Mouse (Mus musculus) regulatory T cell (primary cell): ENCODE results near the gene Arid3a.
"Not testable (repeated sequence)": the region's sequence is repeated elsewhere in the genome, so short reads cannot be mapped to it uniquely, and the experiment has no call there.

Experiments used
- in situ Hi-C: fragments of 300-600 bp; cut with MboI, MseI; formaldehyde crosslinking; loops from one replicate; pipeline ENCODE4 v1.15.1; 2025; ENCODE audit warnings: high pct_unique_total_duplicates

Gene Arid3a

DNA sequence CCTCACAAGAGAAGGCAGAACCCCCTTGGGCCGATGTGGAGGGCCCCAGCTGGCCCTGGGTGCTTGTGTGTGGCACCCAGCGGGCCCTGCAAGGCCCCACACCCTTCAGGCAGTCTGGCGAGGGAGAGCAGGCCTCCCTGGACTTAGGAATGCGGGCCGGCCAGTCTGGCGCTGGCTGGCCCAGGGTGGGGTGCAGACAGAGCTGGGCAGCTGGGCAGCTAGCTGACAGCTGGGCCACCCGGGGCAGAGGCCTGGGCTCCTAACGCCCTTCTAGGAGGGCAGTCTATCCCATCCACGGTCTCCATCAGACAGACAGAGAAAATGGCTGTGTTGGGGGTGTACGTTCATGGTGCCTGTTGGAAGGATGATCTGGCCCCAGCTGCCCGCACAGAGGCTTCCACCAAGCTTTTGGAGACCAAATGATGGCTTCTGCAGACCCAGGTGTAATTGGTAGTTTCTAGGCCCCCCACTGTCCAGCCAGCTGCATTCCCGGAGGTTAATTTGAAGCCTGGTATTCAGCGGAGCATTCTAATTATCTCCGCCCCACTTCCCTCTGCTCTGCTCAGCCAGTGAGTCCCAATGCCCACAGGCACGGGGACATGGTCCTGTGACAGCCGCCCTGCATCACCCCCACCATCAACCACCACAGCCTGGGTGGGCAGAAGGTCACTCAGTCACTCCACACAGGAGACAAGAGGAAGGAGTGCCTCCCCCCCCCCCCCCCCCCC lies 18.8 kb downstream of the Arid3a start:
- in situ Hi-C loops: no loop called here

DNA sequence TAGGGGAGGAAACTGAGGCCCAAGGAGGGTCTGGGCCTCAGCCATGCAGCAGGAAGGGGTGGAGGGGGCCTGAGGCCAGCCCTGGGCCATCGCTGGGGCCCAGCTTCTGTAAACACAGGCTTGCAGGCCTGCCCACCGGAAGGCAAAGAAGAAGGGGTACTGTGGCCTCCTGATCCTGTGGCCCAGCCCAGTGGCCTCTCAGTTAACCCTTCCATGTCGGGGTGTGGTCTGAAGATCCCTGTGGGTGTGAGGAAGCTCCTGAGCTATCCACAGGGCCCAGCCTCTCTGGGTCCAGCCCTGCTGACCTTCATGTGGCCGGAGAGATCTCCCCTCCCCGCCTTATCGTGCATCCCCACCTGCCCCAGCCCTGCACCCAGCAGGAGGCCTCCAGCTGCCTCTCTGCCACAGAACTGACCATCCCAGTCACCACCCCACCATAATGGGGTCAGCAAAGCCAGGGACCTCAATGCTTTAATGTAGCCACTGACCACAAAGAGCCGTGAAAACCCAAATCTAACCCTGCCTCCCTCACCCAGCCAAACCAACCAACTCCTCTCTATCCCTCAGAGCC lies 20.0 kb downstream of the Arid3a start:
- in situ Hi-C loops: no loop called here

DNA sequence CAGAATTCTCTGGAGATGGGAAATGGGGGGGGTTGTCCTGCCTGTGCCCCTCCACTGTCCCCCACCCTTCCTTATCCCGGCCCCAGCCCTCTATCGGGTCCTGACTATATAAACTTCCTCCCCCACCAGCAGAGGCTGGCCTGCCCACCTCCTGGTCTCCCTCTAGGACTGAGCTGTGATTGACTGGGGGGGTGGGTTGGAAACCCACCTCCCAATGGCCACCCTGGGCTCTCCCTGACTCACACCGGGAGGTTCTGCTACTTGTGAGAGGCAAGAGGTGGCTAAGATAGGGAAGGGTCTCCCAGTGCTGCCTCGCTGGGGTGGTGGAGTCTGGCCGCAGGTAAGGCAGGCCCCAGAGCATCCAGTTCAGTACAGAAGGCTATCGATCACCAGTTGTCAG lies 20.7 kb downstream of the Arid3a start:
- in situ Hi-C loops: no loop called here

- in situ Hi-C loops: no loop called here
These were observed 23.0 kb downstream of the Arid3a start for GRCm38 (mm10) chr10:79949873-79950272.

GRCm38 (mm10) chr10:79950661-79951060 lies 23.8 kb downstream of the Arid3a start:
- in situ Hi-C loops: no loop called here

DNA sequence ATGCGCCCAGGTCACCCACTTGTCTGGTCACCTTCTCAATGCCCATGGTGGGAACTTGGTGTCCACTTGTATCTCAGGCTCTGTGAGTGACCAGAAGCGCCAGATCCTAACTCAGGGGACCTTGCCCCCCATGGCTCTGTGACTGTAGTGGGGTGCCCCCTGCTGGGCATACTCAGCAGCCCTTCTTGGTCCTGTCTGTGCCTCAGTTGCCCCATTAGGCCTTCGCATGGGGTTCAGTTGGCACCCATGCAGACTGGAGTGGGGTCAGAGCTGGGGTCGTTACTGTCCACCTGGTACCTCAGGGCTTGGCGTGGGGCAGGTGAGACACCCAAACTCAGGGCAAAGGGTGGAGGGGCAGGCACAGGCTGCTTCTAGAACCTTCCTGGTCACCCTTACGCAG lies 27.1 kb downstream of the Arid3a start:
- in situ Hi-C loops: no loop called here

- in situ Hi-C loops: no loop called here
These were observed 28.8 kb downstream of the Arid3a start for GRCm38 (mm10) chr10:79955691-79956090.

DNA sequence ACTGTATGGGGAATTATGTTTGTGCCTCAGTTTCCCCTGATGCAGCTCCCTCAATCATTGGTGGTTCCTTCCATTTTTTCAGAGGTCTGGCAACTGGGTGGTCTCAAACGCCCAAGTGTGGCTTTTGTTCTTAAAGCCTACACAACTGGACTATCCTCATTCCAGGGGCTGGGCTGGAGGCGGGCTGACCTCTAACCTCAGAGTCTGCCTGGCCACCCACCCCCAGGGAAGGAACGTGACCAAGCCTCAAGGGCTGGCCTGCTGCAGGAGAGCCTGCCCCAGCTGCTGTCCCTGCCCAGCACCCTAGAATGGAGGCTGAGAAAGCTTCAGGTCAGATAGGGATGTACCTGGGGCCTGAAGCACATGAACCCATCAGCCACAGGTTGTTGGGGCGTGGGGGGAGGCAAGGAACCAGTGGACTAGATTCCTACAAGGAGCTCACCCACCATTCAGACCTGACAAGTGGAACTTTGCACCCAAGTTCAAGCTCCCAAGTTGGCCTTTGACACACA lies 29.9 kb downstream of the Arid3a start:
- in situ Hi-C loops: no loop called here

DNA sequence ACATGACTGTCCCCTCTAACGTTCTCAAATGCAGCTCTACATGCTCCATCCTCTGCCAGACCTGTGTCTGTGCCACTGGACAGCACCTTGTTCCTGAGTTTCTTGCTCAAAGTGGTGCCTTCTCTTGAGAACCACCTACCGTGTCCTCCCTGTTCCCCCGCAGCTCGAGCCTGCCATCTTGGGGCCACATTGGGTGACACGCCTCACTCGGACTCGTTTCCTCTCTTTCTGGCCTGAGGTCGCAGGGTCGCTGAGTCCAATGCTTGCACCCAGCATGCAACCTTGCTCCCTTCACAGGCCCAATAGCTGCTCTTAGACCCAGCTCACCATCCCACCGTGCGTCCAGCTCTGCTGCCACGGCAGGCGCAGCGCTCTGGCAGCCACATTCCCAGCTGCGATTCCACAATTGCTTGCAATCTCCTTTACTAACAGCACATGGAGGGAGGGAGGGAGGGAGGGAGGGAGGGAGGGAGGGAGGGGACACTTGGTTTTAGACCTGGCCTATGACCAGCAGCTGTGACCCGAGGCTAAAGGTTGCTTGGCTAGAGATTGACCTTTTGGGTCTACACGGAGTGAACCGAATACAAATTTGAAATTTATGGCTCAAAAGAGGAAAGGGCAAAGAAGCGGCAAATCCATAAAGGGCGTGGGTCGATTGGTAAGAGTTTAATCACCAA lies 31.4 kb downstream of the Arid3a start:
- in situ Hi-C loops: no loop called here

DNA sequence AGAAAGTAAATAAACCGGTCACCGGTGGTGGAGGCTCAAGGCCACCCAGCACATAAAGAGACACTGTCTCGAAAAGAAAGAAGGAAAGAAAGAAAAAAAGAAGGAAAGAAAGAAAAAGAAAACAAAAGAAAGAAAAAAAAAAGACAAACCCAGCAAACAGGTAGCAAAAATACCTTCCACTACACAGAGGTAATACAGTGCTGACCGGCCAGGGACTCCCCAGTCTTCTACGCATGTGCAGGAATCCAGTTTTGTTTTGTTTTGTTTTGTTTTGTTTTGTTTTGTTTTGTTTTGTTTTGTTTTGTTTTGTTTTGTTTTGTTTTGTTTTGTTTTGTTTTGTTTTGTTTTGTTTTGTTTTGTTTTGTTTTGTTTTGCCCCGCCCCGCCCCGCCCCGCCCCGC lies 32.6 kb downstream of the Arid3a start:
- in situ Hi-C loops: not testable (repeated sequence)

DNA sequence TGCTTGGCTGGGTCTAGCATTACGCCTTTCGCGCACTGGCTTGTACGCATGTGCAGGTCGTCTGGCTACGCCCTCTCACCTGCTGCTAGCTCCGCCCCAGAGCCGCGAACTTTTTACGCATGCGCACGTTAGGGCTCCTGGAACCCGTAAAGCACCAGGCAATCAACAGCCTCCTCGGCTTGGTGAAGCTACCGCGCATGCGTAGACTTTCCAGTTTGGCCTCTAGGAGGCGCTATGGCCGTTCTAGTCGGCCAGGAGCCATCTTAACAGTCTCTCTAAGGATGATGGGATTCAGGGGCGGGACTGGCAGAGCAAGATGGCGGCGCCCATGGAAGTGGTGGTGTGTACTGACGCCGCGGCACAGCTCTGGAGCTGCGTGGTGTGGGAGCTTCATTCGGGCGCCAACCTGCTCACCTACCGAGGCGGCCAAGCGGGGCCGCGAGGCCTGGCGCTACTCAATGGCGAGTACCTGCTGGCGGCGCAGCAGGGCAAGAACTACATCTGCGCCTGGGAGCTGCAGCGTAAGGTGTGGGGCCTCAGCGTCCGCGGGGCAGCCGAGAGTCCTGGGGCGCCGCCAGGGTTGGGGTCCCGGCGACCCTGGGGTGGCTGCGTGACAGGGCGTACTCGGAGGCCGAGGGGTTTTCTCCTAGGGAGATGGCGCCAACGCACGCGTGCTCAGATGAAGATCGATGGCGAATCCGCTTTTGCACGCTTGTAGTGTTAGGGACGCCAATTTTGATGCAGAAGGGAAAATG lies 33.2 kb downstream of the Arid3a start, which contains the start of gene Wdr18:
Gene Wdr18, plus strand, starts transcription at position 306 of the 755 bp plus-strand sequence.
- in situ Hi-C loops: no loop called here

DNA sequence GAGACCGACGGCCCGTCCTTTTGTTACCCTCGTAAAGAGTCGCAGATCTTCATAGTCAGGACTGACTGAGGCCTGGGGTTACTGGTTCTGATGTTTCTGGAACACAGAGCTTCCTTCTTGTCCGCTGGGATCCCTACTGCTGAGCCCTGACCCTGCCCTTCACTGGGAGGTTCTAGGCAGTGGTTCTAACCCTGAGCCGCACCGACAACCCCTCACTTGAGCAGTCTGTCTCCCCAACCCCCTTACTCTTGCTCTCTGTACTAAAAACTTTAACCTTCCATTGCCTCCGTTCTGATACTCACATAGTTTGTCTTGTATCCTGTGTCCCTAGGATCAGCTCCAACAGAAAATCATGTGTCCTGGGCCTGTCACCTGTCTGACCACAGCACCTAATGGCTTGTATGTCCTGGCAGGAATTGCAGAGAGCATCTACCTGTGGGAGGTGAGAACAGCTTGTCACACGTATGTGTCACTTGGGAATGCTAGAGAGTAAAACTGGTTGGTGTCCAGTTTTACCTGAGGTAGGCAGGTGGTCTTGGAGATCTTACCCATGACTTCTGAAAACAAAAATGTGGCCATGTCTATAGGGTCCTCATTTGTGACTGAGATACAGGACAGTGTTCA lies 33.9 kb downstream of the Arid3a start:
- in situ Hi-C loops: no loop called here

DNA sequence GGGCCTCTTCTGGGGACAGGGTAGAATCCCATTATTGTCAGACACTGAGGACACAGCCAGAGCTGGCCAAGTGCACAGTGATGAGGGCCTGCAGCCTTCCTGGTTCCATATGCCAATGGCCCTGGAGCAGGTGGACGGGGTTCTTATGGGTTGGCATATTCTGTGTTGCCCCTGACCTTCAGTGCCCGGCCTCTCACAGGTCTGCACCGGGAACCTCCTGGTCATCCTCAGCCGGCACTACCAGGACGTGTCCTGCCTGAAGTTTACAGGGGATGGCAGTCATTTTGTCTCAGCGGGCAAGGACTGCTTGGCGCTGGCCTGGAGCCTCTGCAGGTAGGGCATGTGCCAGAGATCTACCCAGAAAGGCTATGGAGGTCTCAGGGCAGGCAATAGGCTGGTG lies 37.9 kb downstream of the Arid3a start:
- in situ Hi-C loops: no loop called here

DNA sequence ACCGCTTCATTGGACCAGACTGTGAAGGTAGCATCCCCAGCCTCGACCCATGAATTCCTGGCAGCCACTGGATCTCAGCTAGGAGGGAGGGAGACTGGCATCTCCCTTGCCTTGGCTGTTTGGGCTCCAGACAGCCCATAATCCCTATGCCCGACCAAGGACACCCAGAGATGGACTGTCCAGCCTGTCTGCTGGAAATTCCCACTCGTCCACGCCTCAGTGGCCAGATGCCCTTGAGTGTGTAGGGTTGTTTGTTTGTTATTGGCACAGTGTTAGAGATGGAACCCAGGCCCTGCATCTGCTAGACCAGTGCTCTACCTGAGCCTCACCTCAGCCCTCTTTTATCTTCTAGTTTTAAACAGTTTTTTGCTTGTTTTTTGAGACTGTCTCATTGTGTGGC lies 38.5 kb downstream of the Arid3a start:
- in situ Hi-C loops: no loop called here

GRCm38 (mm10) chr10:79966886-79967400 lies 40.1 kb downstream of the Arid3a start:
- in situ Hi-C loops: no loop called here

- in situ Hi-C loops: no loop called here
These were observed 41.3 kb downstream of the Arid3a start for GRCm38 (mm10) chr10:79968181-79968580.

GRCm38 (mm10) chr10:79969124-79969568 lies 42.3 kb downstream of the Arid3a start:
- in situ Hi-C loops: no loop called here

DNA sequence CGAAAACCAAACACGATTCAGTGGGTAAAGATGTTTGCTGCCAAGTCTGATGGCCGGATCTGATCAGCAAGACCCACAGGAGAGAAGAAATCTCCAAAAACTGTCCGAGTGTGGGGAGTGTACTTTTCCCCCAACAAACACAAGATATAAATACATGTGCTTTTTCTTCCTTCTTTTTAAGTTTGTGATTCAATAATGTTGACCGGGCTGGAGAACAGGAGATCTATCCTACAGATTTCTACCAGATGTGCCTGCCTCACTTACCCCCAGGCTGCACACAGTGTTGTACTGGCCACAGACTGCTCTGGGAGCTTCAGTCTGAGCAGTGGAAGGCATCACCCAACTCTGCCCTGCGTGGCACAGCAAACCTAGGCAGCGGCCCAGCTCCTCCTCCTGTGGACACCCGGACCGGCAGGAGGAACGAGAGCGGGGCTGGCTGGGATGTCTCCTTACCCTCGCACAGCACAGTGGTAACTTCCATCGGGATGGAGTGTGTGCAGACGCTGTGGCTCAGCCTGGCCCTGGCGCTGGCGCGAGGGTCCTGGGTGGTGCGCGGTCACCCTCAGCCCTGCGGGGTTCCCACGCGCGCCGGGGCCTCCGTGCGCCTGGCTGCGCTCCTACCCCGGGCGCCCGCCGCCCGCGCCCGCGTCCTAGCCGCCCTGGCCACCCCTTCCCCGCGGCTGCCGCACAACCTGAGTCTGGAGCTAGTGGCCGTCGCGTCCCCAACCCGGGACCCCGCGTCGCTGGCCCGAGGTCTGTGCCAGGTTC lies 43.8 kb downstream of the Arid3a start, which contains the start of gene Grin3b:
Gene Grin3b, plus strand, starts transcription at position 301 of the 768 bp plus-strand sequence.
- in situ Hi-C loops: no loop called here

DNA sequence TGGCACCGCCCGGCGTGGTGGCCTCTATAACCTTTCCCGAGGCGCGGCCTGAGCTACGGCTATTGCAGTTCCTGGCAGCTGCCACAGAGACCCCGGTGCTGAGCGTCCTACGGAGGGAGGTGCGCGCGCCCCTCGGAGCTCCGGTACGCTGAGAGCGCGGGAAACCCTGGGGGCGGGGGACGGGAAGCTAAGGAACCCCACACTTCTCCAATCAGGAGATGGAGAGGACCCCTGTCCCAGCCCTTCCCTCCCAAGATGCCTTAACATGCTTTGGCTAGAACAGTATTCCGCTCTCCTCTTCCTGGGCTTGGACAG lies 44.3 kb downstream of the Arid3a start:
- in situ Hi-C loops: no loop called here

DNA sequence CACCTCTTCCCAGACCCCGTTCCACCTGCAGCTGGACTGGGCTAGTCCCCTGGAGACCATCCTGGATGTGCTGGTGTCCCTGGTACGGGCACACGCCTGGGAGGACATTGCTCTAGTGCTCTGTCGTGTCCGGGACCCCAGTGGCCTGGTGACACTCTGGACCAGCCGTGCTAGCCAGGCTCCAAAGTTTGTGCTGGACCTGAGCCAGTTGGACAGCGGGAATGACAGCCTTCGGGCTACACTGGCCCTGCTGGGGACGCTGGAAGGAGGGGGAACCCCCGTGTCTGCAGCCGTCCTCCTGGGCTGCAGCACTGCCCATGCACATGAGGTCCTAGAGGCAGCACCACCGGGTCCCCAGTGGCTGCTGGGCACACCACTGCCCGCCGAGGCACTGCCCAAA lies 46.0 kb downstream of the Arid3a start:
- in situ Hi-C loops: no loop called here

DNA sequence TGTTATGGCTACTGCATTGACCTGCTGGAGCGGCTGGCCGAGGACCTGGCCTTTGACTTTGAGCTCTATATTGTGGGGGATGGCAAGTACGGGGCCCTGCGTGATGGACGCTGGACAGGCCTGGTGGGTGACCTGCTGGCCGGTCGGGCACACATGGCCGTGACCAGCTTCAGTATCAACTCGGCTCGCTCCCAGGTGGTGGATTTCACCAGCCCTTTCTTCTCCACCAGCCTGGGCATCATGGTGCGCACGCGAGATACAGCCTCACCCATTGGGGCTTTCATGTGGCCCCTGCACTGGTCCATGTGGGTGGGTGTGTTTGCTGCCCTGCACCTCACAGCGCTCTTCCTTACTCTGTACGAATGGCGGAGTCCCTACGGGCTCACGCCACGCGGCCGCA lies 47.2 kb downstream of the Arid3a start:
- in situ Hi-C loops: no loop called here
